Mouse (Mus musculus) bone marrow macrophage, adult 2 months (primary cell): ENCODE data around the gene Plekhn1.

Experiments
- CTCF ChIP-seq: IDR thresholded peaks from 2 replicates; pipeline ENCODE4 v1.5.1; 2012; ENCODE audit warnings: low read depth, mild to moderate bottlenecking, low read length, moderate library complexity
- POLR2A ChIP-seq: IDR thresholded peaks from 2 replicates; pipeline ENCODE4 v1.6.1; 2012; ENCODE audit warnings: mild to moderate bottlenecking, low read depth, low read length, borderline replicate concordance

DNA sequence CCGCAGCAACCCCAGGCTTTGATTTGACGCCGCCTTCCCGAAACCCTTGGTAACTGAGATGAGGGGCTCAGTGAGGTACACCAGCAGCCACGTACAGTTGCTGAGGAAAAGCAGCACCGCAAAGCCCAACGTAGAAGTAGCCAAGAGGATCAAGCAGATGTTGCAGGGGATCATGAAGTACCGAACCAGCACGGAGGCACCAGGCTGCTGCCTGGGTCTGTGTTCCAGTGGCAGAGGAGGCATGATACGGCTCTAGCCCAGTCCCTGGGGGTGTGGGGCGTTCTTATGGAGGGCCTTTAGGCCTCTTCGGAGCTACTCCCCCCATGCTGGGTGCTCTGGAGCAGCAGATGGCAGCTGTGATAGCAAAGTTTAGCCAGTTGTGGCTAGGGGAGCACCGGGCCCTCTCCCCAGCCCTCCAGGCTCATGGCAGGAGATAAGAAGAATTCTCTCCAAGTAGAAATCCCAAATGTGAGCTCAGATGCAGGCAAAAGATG, 49.2 kb downstream of the Plekhn1 start:
- TF ChIP-seq POLR2A (no peak), CTCF (no peak)
